Mouse (Mus musculus) embryonic facial prominence, embryonic 10.5 days (tissue): Measurements from ENCODE around the gene Lrrc1. TPM values are rescaled to one million over a fixed set of nuclear protein-coding genes. Genes with fewer than 3 reads are reported as not detected.
A peak's percentile ranks its signal among the peaks of the same experiment; 100 is the strongest.

Experiments used
- DNase-seq: peaks from one replicate; pipeline ENCODE4 v3.0.0-alpha.2; 2017; ENCODE audit warnings: low spot score
- H3K27ac ChIP-seq: fragments of 300-500 bp; sonication (generic); replicated peaks from 2 replicates; pipeline ENCODE4 v1.5.1; 2016; ENCODE audit warnings: mild to moderate bottlenecking
- H3K27me3 ChIP-seq: fragments of 300-500 bp; sonication (generic); replicated peaks from 2 replicates; pipeline ENCODE4 v1.6.1; 2016; ENCODE audit warnings: low read depth, mild to moderate bottlenecking; ENCODE audit not compliant: poor library complexity, severe bottlenecking
- H3K36me3 ChIP-seq: fragments of 300-500 bp; sonication (generic); replicated peaks from 2 replicates; pipeline ENCODE4 v1.6.1; 2016; ENCODE audit warnings: mild to moderate bottlenecking, moderate library complexity
- H3K4me1 ChIP-seq: fragments of 300-500 bp; sonication (generic); 2 replicates; pipeline ENCODE4 v1.6.1; 2016
- H3K4me3 ChIP-seq: fragments of 300-500 bp; sonication (generic); 2 replicates; pipeline ENCODE4 v1.5.1; 2016; ENCODE audit warnings: mild to moderate bottlenecking, moderate library complexity
- H3K9me3 ChIP-seq: fragments of 300-500 bp; sonication (generic); 2 replicates; pipeline ENCODE4 v1.6.1; 2016; ENCODE audit warnings: mild to moderate bottlenecking
- WGBS: fragments of 180-500 bp; shearing (Covaris S2); methylation state at CpG from one replicate; pipeline ENCODE4 v1.1.7; 2016; 5-methylcytosine and 5-hydroxymethylcytosine counted together
- polyA plus RNA-seq: library from polyadenylated mRNA; unstranded; fragments of >200 nt; fragmentation: Nextera tagmentation; extraction: Ambion mirVana; gene quantifications from 2 replicates; pipeline ENCODE4 v1.2.1, GENCODE M21; 2016

Lrrc1 gene
- polyA plus RNA-seq, 1 experiment from 2014 or later = 8.7 TPM

DNA sequence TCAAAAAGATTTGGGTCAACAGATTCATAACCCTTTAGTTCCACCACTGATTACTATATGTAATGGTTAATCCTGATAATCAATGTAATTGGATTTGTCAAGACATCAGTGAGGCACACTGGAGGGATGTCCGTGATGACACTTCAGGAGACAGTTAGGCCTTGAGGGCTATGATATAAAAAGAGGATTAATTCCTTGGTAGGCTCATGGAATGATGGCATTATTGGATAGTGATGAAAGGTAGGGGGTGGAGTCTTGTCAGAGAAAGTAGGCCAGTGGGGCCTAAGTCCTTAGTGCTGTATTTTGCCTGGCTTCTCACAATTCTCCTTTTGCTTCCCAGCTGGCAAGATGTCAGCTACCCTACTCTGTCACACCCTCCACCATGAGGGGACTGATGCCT, 141.7 kb downstream of the Lrrc1 start:
- Histone ChIP-seq H3K9me3 (no peaks in the 10 kb centered on the region), H3K36me3 (no peaks in the 10 kb centered on the region), H3K27ac (no peak overlapping the region), H3K4me1 (peaks cover 6% of the 10 kb centered on the region; the same call in 1 of the 2 replicates), H3K27me3 (0 out of 2 replicates have a peak, but pooled peaks cover 3% of the 10 kb centered on the region), H3K4me3 (no peak overlapping the region)
- no peak for DNase-seq
- 87% methylated on average over 1 of the region's 1 CpGs for WGBS

- no peak overlapping the region for H3K27ac ChIP-seq
- no peaks in the 10 kb centered on the region for H3K9me3 ChIP-seq
- DNase-seq = no peak
Observed at GRCm38 (mm10) chr9:77399801-77400200, 144.9 kb downstream of the Lrrc1 start.

DNA sequence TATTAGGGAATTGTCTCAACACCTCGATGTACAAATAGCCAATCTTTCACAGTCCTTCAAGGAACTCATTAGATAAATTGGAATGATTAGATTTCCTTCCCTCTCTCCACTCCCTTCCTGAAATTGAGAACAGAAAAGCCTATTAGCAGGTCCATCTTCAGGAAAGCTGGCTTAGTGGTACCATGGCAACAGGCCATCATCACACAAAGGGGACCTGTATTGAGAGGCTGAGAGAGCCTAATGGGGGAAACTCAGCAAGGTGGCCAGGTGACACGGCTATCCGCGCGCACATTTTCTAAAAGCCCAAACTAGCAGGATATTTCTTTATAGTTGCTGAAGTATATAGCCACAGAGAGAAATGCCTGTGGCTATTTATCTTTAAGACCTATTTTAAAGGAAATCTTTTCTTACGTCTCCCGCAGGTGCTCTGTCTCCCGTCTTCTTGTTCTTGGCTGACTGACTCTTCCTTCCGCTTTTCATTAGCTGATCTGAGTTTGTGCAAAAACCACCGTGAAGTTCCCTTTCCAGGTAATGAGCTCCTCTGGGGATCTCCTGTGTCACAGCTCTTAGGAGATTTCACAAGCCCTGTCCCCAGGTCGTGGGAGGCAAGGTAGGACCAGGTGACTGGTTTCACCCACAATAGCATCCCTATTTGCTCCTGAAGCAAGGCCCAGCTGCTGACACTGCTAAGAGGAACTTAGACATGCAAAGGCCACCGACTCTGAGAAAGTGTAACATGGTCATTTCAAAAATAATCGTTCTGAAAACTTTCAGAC, 145.6 kb downstream of the Lrrc1 start:
- 60% methylated on average over 13 of the region's 13 CpGs for WGBS
- peak; percentile 41 for DNase-seq

More at GRCm38 (mm10) chr9:77399801-77400200, 144.9 kb downstream of the Lrrc1 start:
- 93% methylated on average over 5 of the region's 5 CpGs for WGBS
- Histone ChIP-seq H3K4me3 (no peak overlapping the region), H3K4me1 (peaks cover 9% of the 10 kb centered on the region; the same call in 1 of the 2 replicates), H3K36me3 (no peaks in the 10 kb centered on the region), H3K27me3 (0 out of 2 replicates have a peak, but pooled peaks cover 4% of the 10 kb centered on the region)

DNA sequence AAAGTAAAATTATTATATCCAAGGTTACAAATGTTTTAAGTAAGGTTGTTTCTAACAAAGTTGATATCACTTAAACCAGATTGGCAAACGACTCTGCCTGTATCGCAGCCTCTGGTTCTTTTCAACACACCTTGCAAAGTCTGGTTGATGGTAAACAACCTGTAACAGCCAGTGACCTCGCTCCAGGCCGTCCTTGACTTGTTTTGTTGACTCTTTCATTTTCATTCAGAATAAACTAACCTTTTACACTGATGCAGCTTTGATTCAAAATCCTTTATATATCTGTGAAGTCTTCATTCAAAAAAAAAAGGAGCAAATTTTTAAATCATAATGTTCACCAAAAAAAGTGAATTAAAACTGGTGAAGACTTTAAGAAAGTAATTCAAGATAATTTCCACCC, 147.6 kb downstream of the Lrrc1 start:
- H3K9me3 ChIP-seq = no peaks in the 10 kb centered on the region
- 0 out of 2 replicates have a peak, but pooled peaks cover 4% of the 10 kb centered on the region for H3K27me3 ChIP-seq
- H3K4me1 ChIP-seq = peaks cover 9% of the 10 kb centered on the region; the same call in 1 of the 2 replicates
- DNase-seq = no peak
- H3K36me3 ChIP-seq = no peaks in the 10 kb centered on the region
- WGBS = 72% methylated on average over 4 of the region's 4 CpGs
- no peak overlapping the region for H3K4me3 ChIP-seq
- H3K27ac ChIP-seq = no peak overlapping the region

More for the DNA sequence above, 145.6 kb downstream of the Lrrc1 start:
- H3K9me3 ChIP-seq = no peaks in the 10 kb centered on the region
- H3K27ac ChIP-seq = no peak overlapping the region
- H3K4me3 ChIP-seq = no peak overlapping the region
- no peaks in the 10 kb centered on the region for H3K36me3 ChIP-seq
- H3K27me3 ChIP-seq = 0 out of 2 replicates have a peak, but pooled peaks cover 4% of the 10 kb centered on the region
- peaks cover 9% of the 10 kb centered on the region; the same call in 1 of the 2 replicates for H3K4me1 ChIP-seq

GRCm38 (mm10) chr9:77391248-77391647, 153.4 kb downstream of the Lrrc1 start:
- H3K36me3 ChIP-seq = no peaks in the 10 kb centered on the region
- WGBS = 91% methylated on average over 10 of the region's 10 CpGs
- H3K4me1 ChIP-seq = 0 out of 2 replicates have a peak, but pooled peaks cover 7% of the 10 kb centered on the region
- no peaks in the 10 kb centered on the region for H3K9me3 ChIP-seq
- no peak overlapping the region for H3K4me3 ChIP-seq
- no peak overlapping the region for H3K27ac ChIP-seq
- H3K27me3 ChIP-seq = 0 out of 2 replicates have a peak, but pooled peaks cover under 1% of the 10 kb centered on the region
- no peak for DNase-seq

DNA sequence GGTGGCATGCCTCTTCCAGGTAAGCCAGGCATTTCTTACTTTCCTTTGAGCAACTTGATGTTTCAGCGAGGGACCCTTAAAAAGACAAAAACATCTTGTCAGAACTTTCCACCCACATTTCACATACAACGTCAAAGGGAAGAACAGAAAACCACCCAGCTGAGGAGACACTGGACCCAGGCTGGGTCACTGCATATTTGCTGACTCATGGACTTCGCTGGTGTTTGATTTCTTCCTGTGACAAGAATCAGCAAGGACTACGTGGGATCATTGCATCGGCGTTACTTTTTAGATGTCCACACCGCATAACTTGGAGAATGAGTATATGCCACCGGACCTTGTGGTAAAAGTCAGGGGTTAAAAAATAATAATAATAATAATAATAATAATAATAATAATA, 155.7 kb downstream of the Lrrc1 start:
- Histone ChIP-seq H3K4me3 (no peak overlapping the region), H3K27ac (no peak overlapping the region), H3K27me3 (no peaks in the 10 kb centered on the region), H3K4me1 (0 out of 2 replicates have a peak, but pooled peaks cover 4% of the 10 kb centered on the region), H3K36me3 (no peaks in the 10 kb centered on the region), H3K9me3 (no peaks in the 10 kb centered on the region)
- no peak for DNase-seq
- 94% methylated on average over 8 of the region's 8 CpGs for WGBS

DNA sequence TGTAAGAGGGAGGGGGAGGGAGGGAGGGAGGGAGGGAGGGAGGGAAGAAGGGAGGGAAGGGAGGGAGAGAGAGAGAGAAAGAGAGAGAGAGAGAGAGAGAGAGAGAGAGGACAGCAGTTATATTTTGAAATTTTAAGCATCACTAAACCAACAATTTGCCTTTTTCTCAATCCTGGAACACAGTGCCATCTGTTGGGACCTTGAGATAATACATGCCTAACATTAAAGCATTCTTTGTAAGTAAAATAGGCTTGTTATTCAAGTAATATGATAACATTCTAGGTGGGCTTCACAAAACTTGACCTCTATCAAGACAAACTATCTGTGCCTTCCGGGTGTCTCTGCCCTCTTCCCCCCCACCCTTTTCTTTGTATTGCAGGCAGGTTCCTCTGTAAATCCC, 157.9 kb downstream of the Lrrc1 start:
- H3K27ac ChIP-seq = no peak overlapping the region
- H3K4me1 ChIP-seq = peaks cover 11% of the 10 kb centered on the region; the same call in 1 of the 2 replicates
- no peak overlapping the region for H3K4me3 ChIP-seq
- no peaks in the 10 kb centered on the region for H3K9me3 ChIP-seq
- WGBS = 34% methylated on average over 1 of the region's 1 CpGs
- no peak for DNase-seq
- no peaks in the 10 kb centered on the region for H3K27me3 ChIP-seq
- H3K36me3 ChIP-seq = no peaks in the 10 kb centered on the region

DNA sequence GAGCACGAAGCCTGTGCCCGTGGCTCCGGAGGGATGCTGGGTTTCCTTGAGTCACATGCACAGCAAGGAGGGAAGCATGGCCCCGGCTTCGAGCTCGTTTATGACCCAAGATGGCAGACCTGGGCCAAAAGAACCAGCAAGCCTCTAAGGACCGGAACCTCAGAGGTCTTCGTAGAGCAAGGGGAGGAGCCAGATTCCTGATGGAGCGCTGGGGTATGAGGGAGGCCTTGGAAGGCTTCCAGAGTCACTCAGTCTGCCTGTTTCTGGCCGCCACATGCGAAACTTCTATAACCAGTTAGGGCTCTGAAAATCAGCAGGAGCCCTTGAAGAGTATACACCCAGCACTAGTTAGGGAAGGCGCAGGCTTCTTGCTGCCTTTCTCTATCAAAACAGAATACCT, 159.1 kb downstream of the Lrrc1 start:
- no peak overlapping the region for H3K27ac ChIP-seq
- no peak overlapping the region for H3K4me3 ChIP-seq
- no peak for DNase-seq
- no peaks in the 10 kb centered on the region for H3K9me3 ChIP-seq
- H3K27me3 ChIP-seq = no peaks in the 10 kb centered on the region
- no peaks in the 10 kb centered on the region for H3K36me3 ChIP-seq
- WGBS = 90% methylated on average over 12 of the region's 12 CpGs
- H3K4me1 ChIP-seq = peaks cover 11% of the 10 kb centered on the region; the same call in 1 of the 2 replicates

DNA sequence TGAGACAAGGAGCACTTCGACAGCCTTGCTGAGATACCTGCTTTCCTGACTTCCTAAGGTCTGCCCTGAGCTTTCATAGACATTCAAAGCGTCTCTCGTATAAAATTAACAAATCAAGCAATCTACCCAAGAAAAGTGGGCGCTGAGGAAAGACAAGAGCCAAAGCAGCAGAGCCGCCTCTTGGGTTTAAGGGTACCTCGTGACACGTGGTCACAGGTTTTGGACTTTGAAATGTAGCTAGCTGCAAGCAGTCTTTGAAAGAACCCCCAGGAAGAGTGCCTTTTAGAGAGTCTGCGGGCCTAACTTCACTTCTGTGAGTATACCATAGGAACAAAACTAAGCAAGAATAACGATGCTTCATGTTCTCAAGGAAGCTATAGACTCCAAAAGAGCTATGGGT, 160.0 kb downstream of the Lrrc1 start:
- no peak overlapping the region for H3K4me3 ChIP-seq
- no peaks in the 10 kb centered on the region for H3K27me3 ChIP-seq
- WGBS = 91% methylated on average over 9 of the region's 9 CpGs
- DNase-seq = no peak
- H3K36me3 ChIP-seq = no peaks in the 10 kb centered on the region
- peaks cover 11% of the 10 kb centered on the region; the same call in 1 of the 2 replicates for H3K4me1 ChIP-seq
- H3K9me3 ChIP-seq = no peaks in the 10 kb centered on the region
- no peak overlapping the region for H3K27ac ChIP-seq

GRCm38 (mm10) chr9:77383951-77384350, 160.7 kb downstream of the Lrrc1 start:
- no peaks in the 10 kb centered on the region for H3K27me3 ChIP-seq
- H3K4me3 ChIP-seq = no peak overlapping the region
- no peak for DNase-seq
- peaks cover 11% of the 10 kb centered on the region; the same call in 1 of the 2 replicates for H3K4me1 ChIP-seq
- 87% methylated on average over 4 of the region's 4 CpGs for WGBS
- no peaks in the 10 kb centered on the region for H3K9me3 ChIP-seq
- H3K27ac ChIP-seq = no peak overlapping the region
- no peaks in the 10 kb centered on the region for H3K36me3 ChIP-seq

- H3K9me3 ChIP-seq = no peaks in the 10 kb centered on the region
- WGBS = 43% methylated on average over 3 of the region's 3 CpGs
- no peaks in the 10 kb centered on the region for H3K27me3 ChIP-seq
- H3K4me3 ChIP-seq = no peak overlapping the region
- DNase-seq = no peak
- no peaks in the 10 kb centered on the region for H3K36me3 ChIP-seq
- no peak overlapping the region for H3K27ac ChIP-seq
- peaks cover 11% of the 10 kb centered on the region; the same call in 1 of the 2 replicates for H3K4me1 ChIP-seq
Observed at GRCm38 (mm10) chr9:77382514-77382913, 162.2 kb downstream of the Lrrc1 start.

- H3K27ac ChIP-seq = no peak overlapping the region
- no peak overlapping the region for H3K4me3 ChIP-seq
- no peaks in the 10 kb centered on the region for H3K27me3 ChIP-seq
- no peaks in the 10 kb centered on the region for H3K9me3 ChIP-seq
- no peaks in the 10 kb centered on the region for H3K36me3 ChIP-seq
- WGBS = 14% methylated on average over 5 of the region's 5 CpGs
- peak; percentile 80 for DNase-seq
- H3K4me1 ChIP-seq = peaks cover 7% of the 10 kb centered on the region; the same call in 1 of the 2 replicates
Observed at GRCm38 (mm10) chr9:77381565-77381964, 163.1 kb downstream of the Lrrc1 start.
